In genomic region chr5:117390895-117391294, GRCm38 (mm10) we compare ENCODE assay signal across 24 mouse cellular contexts. TPM values are rescaled to one million over a fixed set of nuclear protein-coding genes. Genes with fewer than 3 reads are reported as not detected.
"Had no signal": no experiment of that assay in that cellular context is flagged by ENCODE, and none has a peak within 500 bp of the region (broad histone marks: within the 10 kb centered on the region; RNA-seq: fewer than 3 reads in every experiment).

No protein-coding gene starts in this region.

- H3K4me3 ChIP-seq: gastrocnemius, adult 2 months; heart, adult 2 months; heart, embryonic 13.5 days; heart, embryonic 15.5 days; hindbrain, embryonic 13.5 days; hindbrain, embryonic 15.5 days; intestine, embryonic 15.5 days; layer of hippocampus, adult 2 months; left cerebral cortex, adult 2 months; limb, embryonic 13.5 days; limb, embryonic 15.5 days; liver, embryonic 12.5 days had no signal

- H3K27me3 ChIP-seq: heart, embryonic 13.5 days; heart, embryonic 15.5 days; hindbrain, embryonic 13.5 days; hindbrain, embryonic 15.5 days; intestine, embryonic 15.5 days; limb, embryonic 13.5 days; limb, embryonic 15.5 days; liver, embryonic 12.5 days had no signal

- ATAC-seq: inflammation-experienced regulatory T-cells, adult 6 months; intestine, embryonic 15.5 days; intestine, postnatal 0 days; liver, embryonic 12.5 days had no signal

- H3K9me3 ChIP-seq: hindbrain, embryonic 13.5 days; hindbrain, embryonic 15.5 days; limb, embryonic 15.5 days had no signal

- H3K36me3 ChIP-seq: hindbrain, embryonic 15.5 days; limb, embryonic 15.5 days had no signal

- DNase-seq: gastrocnemius, adult 2 months; gastrocnemius, postnatal 10 days; gastrocnemius, postnatal 25 days; heart, adult 2 months; heart, postnatal 14 days; heart, postnatal 36 days; kidney, adult 18-20 months; kidney, adult 8-10 months; kidney, postnatal 10 days; kidney, postnatal 25 days; kidney, postnatal 4 days had no signal

- H3K27ac ChIP-seq: gastrocnemius, adult 2 months; heart, adult 2 months; heart, embryonic 13.5 days; heart, embryonic 15.5 days; hindbrain, embryonic 13.5 days; hindbrain, embryonic 15.5 days; intestine, embryonic 15.5 days; layer of hippocampus, adult 2 months; left cerebral cortex, adult 2 months; limb, embryonic 13.5 days; limb, embryonic 15.5 days; liver, embryonic 12.5 days had no signal

RNA-seq across cellular contexts. Expression of gene Ksr2, which starts 22.9 kb away (rescaled TPM):
- polyA plus RNA-seq: heart, postnatal 0 days; liver, embryonic 12.5 days had no signal
